Mouse (Mus musculus): Measurements from ENCODE around the gene Gm6034.
"Not testable (repeated sequence)": the region's sequence is repeated elsewhere in the genome, so short reads cannot be mapped to it uniquely, and the experiment has no call there.

DNA sequence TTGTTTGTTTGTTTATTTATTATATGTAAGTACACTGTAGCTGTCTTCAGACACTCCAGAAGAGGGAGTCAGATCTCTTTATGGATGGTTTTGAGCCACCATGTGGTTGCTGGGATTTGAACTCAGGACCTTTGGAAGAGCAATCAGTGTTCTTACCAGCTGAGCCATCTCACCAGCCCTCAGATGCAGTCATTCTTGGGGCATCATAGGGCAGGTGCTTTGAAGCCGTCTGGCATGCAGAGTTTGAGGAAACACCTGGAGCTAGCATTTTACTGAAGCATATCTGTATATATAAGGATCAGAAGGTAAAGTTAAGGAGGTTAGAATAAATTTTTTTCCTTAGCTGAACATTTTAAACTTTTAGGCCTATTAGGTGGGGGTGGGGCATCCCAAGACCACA lies 43.2 kb downstream of the Gm6034 start:
- not testable (repeated sequence) for TF ChIP-seq TAL1, GATA1 (IDR thresholded peaks at IDR 0.05; ENCODE audit: low read length)
